Mouse (Mus musculus): ENCODE measurements around the gene Pdpk1.

DNA sequence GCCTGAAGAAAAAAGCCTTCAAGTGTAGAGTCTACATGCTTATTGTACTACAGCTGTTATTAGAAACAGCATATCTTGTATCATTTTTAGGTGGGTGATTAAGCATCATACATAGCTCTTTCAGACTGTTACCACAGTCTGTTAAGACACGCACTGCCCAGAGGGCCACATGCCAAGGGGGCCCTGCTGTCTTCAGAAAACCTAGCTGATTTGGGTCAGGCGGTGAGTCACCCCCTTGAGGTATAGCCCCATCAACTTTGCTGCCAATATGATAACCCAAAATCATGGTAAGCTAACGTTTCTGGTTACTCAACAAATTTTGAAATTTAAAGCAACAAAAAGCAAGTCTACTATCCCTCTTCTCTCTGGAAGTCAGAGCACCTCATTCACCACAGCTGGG lies 31.3 kb downstream of the Pdpk1 start:
- no peak for TF ChIP-seq POLR2A (IDR thresholded peaks at IDR 0.05; ENCODE audit: control insufficient read depth in 1 of 2, insufficient read depth in 1 of 2, low read depth in 1 of 2, low read length in 2 of 2, poor library complexity in 1 of 2)
- TF ChIP-seq ZC3H11A (IDR thresholded peaks at IDR 0.05; ENCODE audit: low read depth, low read length): no peak
- no peak for TF ChIP-seq USF2 (IDR thresholded peaks at IDR 0.05; ENCODE audit: borderline replicate concordance in 1 of 2, insufficient read depth in 1 of 2, low read depth in 1 of 2, low read length in 2 of 2)
- no peak for TF ChIP-seq JUND (IDR thresholded peaks at IDR 0.05; ENCODE audit: low read depth, low read length)
